15 mouse cellular contexts compared by ENCODE assay signal in genomic region chr13:89782886-89783285, GRCm38 (mm10).
"Had no signal": no experiment of that assay in that cellular context is flagged by ENCODE, and none has a peak within 500 bp of the region (broad histone marks: within the 10 kb centered on the region; RNA-seq: fewer than 3 reads in every experiment).

No protein-coding gene starts in this region.

- DNase-seq: kidney, adult 2 months; kidney, postnatal 25 days; layer of hippocampus, adult 9-11 months; layer of hippocampus, postnatal 36 days; left cerebral cortex, postnatal 4 days; lung, postnatal 14 days; retina, postnatal 1 day; thymus, postnatal 4 days had no signal

- H3K9me3 ChIP-seq: kidney, embryonic 15.5 days; limb, embryonic 13.5 days; liver, embryonic 12.5 days; lung, embryonic 15.5 days; midbrain, embryonic 12.5 days; neural tube, embryonic 13.5 days had no signal

- H3K4me2 ChIP-seq: kidney, embryonic 15.5 days; limb, embryonic 13.5 days; liver, embryonic 12.5 days; lung, embryonic 15.5 days; midbrain, embryonic 12.5 days; neural tube, embryonic 13.5 days had no signal

- H3K4me3 ChIP-seq: kidney, embryonic 15.5 days; limb, embryonic 13.5 days; liver, embryonic 12.5 days; lung, embryonic 15.5 days; midbrain, embryonic 12.5 days; neural tube, embryonic 13.5 days had no signal

- H3K27ac ChIP-seq: kidney, embryonic 15.5 days; limb, embryonic 13.5 days; liver, embryonic 12.5 days; lung, embryonic 15.5 days; midbrain, embryonic 12.5 days; neural tube, embryonic 13.5 days had no signal

- ATAC-seq: liver, embryonic 12.5 days; midbrain, embryonic 16.5 days had no signal

- H3K9ac ChIP-seq: kidney, embryonic 15.5 days; limb, embryonic 13.5 days; liver, embryonic 12.5 days; lung, embryonic 15.5 days; midbrain, embryonic 12.5 days; neural tube, embryonic 13.5 days had no signal

- H3K27me3 ChIP-seq: kidney, embryonic 15.5 days; limb, embryonic 13.5 days; liver, embryonic 12.5 days; lung, embryonic 15.5 days; midbrain, embryonic 12.5 days; neural tube, embryonic 13.5 days had no signal

- H3K36me3 ChIP-seq: kidney, embryonic 15.5 days; limb, embryonic 13.5 days; liver, embryonic 12.5 days; lung, embryonic 15.5 days; midbrain, embryonic 12.5 days; neural tube, embryonic 13.5 days had no signal

- H3K4me1 ChIP-seq: kidney, embryonic 15.5 days; limb, embryonic 13.5 days; liver, embryonic 12.5 days; lung, embryonic 15.5 days had no signal
